Mouse (Mus musculus): ENCODE measurements around the gene Spc24. TPM values are rescaled to one million over a fixed set of nuclear protein-coding genes. Genes with fewer than 3 reads are reported as not detected.

Spc24 gene
- total and polyA plus RNA-seq, 2 experiments from 2014 or later = 6.3 to 6.6 TPM

- Histone ChIP-seq H3K4me1 (ENCODE audit: insufficient read depth, low read length) (peaks cover 13% of the 10 kb centered on the region; the same call in 1 of the 2 replicates), H3K9ac (replicated peaks; ENCODE audit: low read length, poor library complexity, severe bottlenecking) (no peak overlapping the region), H3K9me3 (ENCODE audit: low read length) (no peaks in the 10 kb centered on the region), H3K27ac (ENCODE audit: low read depth, low read length) (no peak overlapping the region), H3K27me3 (ENCODE audit: insufficient read depth, low read length) (no peaks in the 10 kb centered on the region), H3K4me2 (ENCODE audit: low read depth, low read length, poor library complexity, severe bottlenecking) (no peak overlapping the region), H3K4me3 (ENCODE audit: low read depth, low read length) (no peak overlapping the region), H3K36me3 (ENCODE audit: insufficient read depth, low read length) (peaks cover 14% of the 10 kb centered on the region)
- no peak for ATAC-seq (ENCODE audit: low FRiP score)
- no peak for TF ChIP-seq CTCF (IDR thresholded peaks at IDR 0.05)
- 92% methylated on average over 10 of the region's 10 CpGs for WGBS
- DNase-seq (ENCODE audit: low spot score) = no peak
Observed at GRCm38 (mm10) chr9:21728261-21728832, 31.8 kb downstream of the Spc24 start.

GRCm38 (mm10) chr9:21726218-21726975 is 33.7 kb downstream of the Spc24 start:
- DNase-seq (ENCODE audit: low spot score) (peak; percentile 8), ATAC-seq (ENCODE audit: low FRiP score) (no peak)
- Histone ChIP-seq H3K4me1 (ENCODE audit: insufficient read depth, low read length) (peaks cover 13% of the 10 kb centered on the region; the same call in 1 of the 2 replicates), H3K4me2 (ENCODE audit: low read depth, low read length, poor library complexity, severe bottlenecking) (peak overlapping the region; percentile 62), H3K27me3 (ENCODE audit: insufficient read depth, low read length) (no peaks in the 10 kb centered on the region), H3K9ac (replicated peaks; ENCODE audit: low read length, poor library complexity, severe bottlenecking) (0 out of 2 replicates have a peak overlapping the region, but pooled peaks have one; percentile 19), H3K9me3 (ENCODE audit: low read length) (no peaks in the 10 kb centered on the region), H3K27ac (ENCODE audit: low read depth, low read length) (no peak overlapping the region), H3K4me3 (ENCODE audit: low read depth, low read length) (no peak overlapping the region), H3K36me3 (ENCODE audit: insufficient read depth, low read length) (no peaks in the 10 kb centered on the region)
- WGBS = 69% methylated on average over 14 of the region's 14 CpGs
- TF ChIP-seq CTCF (IDR thresholded peaks at IDR 0.05) = no peak

GRCm38 (mm10) chr9:21725224-21726121 is 34.6 kb downstream of the Spc24 start:
- peaks cover 13% of the 10 kb centered on the region; the same call in 1 of the 2 replicates for H3K4me1 ChIP-seq (ENCODE audit: insufficient read depth, low read length)
- no peak for DNase-seq (ENCODE audit: low spot score)
- no peak for TF ChIP-seq CTCF (IDR thresholded peaks at IDR 0.05)
- no peak overlapping the region for H3K9ac ChIP-seq (replicated peaks; ENCODE audit: low read length, poor library complexity, severe bottlenecking)
- ATAC-seq (ENCODE audit: low FRiP score) = no peak
- H3K4me3 ChIP-seq (ENCODE audit: low read depth, low read length) = peak overlapping the region; percentile 55; the same call in 1 of the 2 replicates
- no peaks in the 10 kb centered on the region for H3K36me3 ChIP-seq (ENCODE audit: insufficient read depth, low read length)
- H3K27ac ChIP-seq (ENCODE audit: low read depth, low read length) = no peak overlapping the region
- 83% methylated on average over 23 of the region's 23 CpGs for WGBS
- H3K9me3 ChIP-seq (ENCODE audit: low read length) = no peaks in the 10 kb centered on the region
- no peaks in the 10 kb centered on the region for H3K27me3 ChIP-seq (ENCODE audit: insufficient read depth, low read length)
- H3K4me2 ChIP-seq (ENCODE audit: low read depth, low read length, poor library complexity, severe bottlenecking) = peak overlapping the region; percentile 62

GRCm38 (mm10) chr9:21724147-21724536 is 36.0 kb downstream of the Spc24 start:
- Histone ChIP-seq H3K4me3 (ENCODE audit: low read depth, low read length) (peak overlapping the region; percentile 55), H3K4me1 (ENCODE audit: insufficient read depth, low read length) (peaks cover 13% of the 10 kb centered on the region; the same call in 1 of the 2 replicates), H3K9ac (replicated peaks; ENCODE audit: low read length, poor library complexity, severe bottlenecking) (peak overlapping the region; percentile 54), H3K27me3 (ENCODE audit: insufficient read depth, low read length) (no peaks in the 10 kb centered on the region), H3K27ac (ENCODE audit: low read depth, low read length) (peak overlapping the region; percentile 73), H3K4me2 (ENCODE audit: low read depth, low read length, poor library complexity, severe bottlenecking) (peak overlapping the region; percentile 62), H3K9me3 (ENCODE audit: low read length) (no peaks in the 10 kb centered on the region), H3K36me3 (ENCODE audit: insufficient read depth, low read length) (no peaks in the 10 kb centered on the region)
- WGBS = under 1% methylated on average over 18 of the region's 18 CpGs
- TF ChIP-seq CTCF (IDR thresholded peaks at IDR 0.05) = no peak
- ATAC-seq (ENCODE audit: low FRiP score) (peak; percentile 96), DNase-seq (ENCODE audit: low spot score) (peak; percentile 96)

- TF ChIP-seq CTCF (IDR thresholded peaks at IDR 0.05) = no peak
- Histone ChIP-seq H3K9ac (replicated peaks; ENCODE audit: low read length, poor library complexity, severe bottlenecking) (peak within 1 kb of the TSS; percentile 54), H3K27ac (ENCODE audit: low read depth, low read length) (peak within 1 kb of the TSS; percentile 73), H3K4me3 (ENCODE audit: low read depth, low read length) (peak within 1 kb of the TSS; percentile 55), H3K4me2 (ENCODE audit: low read depth, low read length, poor library complexity, severe bottlenecking) (peak within 1 kb of the TSS; percentile 62), H3K36me3 (ENCODE audit: insufficient read depth, low read length) (no peaks in the 10 kb centered on the region), H3K27me3 (ENCODE audit: insufficient read depth, low read length) (no peaks in the 10 kb centered on the region), H3K9me3 (ENCODE audit: low read length) (no peaks in the 10 kb centered on the region), H3K4me1 (ENCODE audit: insufficient read depth, low read length) (peaks cover 13% of the 10 kb centered on the region; the same call in 1 of the 2 replicates)
- peak; percentile 93 for DNase-seq (ENCODE audit: low spot score)
- peak; percentile 83 for ATAC-seq (ENCODE audit: low FRiP score)
- WGBS = 0% methylated on average over 47 of the region's 47 CpGs
Observed at GRCm38 (mm10) chr9:21723377-21724146, 36.5 kb downstream of the Spc24 start, which contains the start of gene Ldlr. Gene Ldlr (plus strand): TSS chr9:21723483.

Data from midbrain, postnatal 0 days (tissue).